Mouse (Mus musculus) liver, adult (tissue): ENCODE measurements around the gene Abca4.

Source experiments
- GATA4 ChIP-seq: IDR thresholded peaks from 2 replicates; pipeline ENCODE4 v1.6.1; 2014; ENCODE audit warnings: mild to moderate bottlenecking, low read length; ENCODE audit not compliant: insufficient replicate concordance

Gene Abca4

GRCm38 (mm10) chr3:122120217-122120616 lies 76.0 kb downstream of the Abca4 start:
- TF ChIP-seq GATA4 = no peak; the same call in 1 of the 2 replicates

GRCm38 (mm10) chr3:122122127-122122663 lies 78.0 kb downstream of the Abca4 start:
- peak; percentile 99 for TF ChIP-seq GATA4

GRCm38 (mm10) chr3:122122838-122123237 lies 78.6 kb downstream of the Abca4 start:
- TF ChIP-seq GATA4 = no peak

GRCm38 (mm10) chr3:122128999-122129493 lies 84.8 kb downstream of the Abca4 start:
- TF ChIP-seq GATA4 = no peak

GRCm38 (mm10) chr3:122130771-122131170 lies 86.5 kb downstream of the Abca4 start:
- no peak for TF ChIP-seq GATA4

- no peak for TF ChIP-seq GATA4
These were observed 87.4 kb downstream of the Abca4 start for GRCm38 (mm10) chr3:122131633-122132032.

- TF ChIP-seq GATA4 = no peak
These were observed 89.0 kb downstream of the Abca4 start for GRCm38 (mm10) chr3:122133255-122133654.

GRCm38 (mm10) chr3:122133840-122134239 lies 89.6 kb downstream of the Abca4 start:
- TF ChIP-seq GATA4 = no peak

- TF ChIP-seq GATA4 = no peak
These were observed 96.6 kb downstream of the Abca4 start for GRCm38 (mm10) chr3:122140589-122141400.

GRCm38 (mm10) chr3:122142256-122142922 lies 98.1 kb downstream of the Abca4 start:
- TF ChIP-seq GATA4 = no peak

- no peak for TF ChIP-seq GATA4
These were observed 99.2 kb downstream of the Abca4 start for GRCm38 (mm10) chr3:122143432-122143831.

- TF ChIP-seq GATA4 = no peak
These were observed 101.2 kb downstream of the Abca4 start for GRCm38 (mm10) chr3:122145430-122145829.

- TF ChIP-seq GATA4 = no peak
These were observed 106.6 kb downstream of the Abca4 start for GRCm38 (mm10) chr3:122150836-122151235.

GRCm38 (mm10) chr3:122152431-122152830 lies 108.2 kb downstream of the Abca4 start:
- no peak for TF ChIP-seq GATA4

GRCm38 (mm10) chr3:122154080-122154479 lies 109.8 kb downstream of the Abca4 start:
- no peak for TF ChIP-seq GATA4

- TF ChIP-seq GATA4 = no peak
These were observed 115.2 kb downstream of the Abca4 start for GRCm38 (mm10) chr3:122159447-122159846.
